Mouse (Mus musculus): Measurements from ENCODE around the gene Sec14l5. TPM values are rescaled to one million over a fixed set of nuclear protein-coding genes. Genes with fewer than 3 reads are reported as not detected.
A peak's percentile ranks its signal among the peaks of the same experiment; 100 is the strongest.

Gene Sec14l5
- total RNA-seq, 2 experiments from 2014 or later = 0.06 to 0.07 TPM

DNA sequence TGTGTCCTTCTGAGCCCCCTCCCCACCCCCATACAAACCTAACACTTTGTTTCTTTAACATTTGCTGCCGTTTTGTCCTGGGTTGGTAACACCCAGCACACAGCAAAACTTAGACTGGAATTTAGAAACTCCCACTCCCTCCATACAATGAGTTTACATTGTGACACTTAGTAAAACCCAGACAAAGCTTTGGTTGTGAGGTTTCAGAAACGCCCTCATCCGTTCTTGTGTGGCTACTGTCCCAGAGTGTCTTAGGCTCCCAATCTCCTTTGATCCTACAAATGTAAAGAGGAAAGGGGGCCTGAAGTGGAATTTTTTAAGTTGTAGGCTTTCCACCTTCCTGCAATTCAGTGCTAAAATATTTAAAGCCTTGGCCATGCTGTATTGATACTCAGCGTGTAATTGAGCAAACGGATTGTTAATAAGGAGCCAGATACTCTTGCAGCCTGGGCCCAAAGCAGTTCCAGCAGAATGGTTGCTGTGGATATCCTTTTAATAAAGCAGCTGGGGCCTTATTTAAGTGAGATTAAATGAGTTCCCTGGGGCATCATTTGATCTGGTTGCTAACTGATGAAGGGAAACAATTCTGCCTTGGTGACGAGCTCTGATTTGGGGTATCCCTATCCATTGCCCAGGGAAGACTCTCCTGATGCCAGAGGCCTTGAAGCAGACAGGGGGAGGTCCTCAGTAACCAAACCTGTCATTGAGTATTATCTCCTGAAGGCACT is 6.6 kb downstream of the Sec14l5 start:
- no peak for DNase-seq (ENCODE audit: low spot score in 2 of 2)

DNA sequence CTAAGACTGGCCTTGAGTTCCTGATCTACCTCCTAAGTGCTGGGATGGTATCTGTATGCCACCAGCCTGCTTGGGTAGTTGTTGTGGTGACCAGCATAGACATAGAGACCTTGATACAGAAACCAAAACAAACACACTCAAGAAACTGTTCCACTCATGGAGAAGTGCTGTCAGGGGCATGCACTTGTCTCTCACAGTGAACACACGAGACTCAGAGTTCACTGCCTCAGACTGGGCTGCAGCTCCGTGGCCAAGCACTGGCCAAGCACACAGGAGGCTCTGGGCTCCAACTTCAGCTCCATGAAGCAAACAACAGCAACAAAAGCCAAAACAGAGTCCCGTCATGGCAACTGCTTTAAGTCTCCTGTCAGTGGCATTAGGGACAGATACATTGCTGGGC is 8.1 kb downstream of the Sec14l5 start:
- no peak for DNase-seq (ENCODE audit: low spot score in 2 of 2)

GRCm38 (mm10) chr16:5156495-5156894 is 9.6 kb downstream of the Sec14l5 start:
- DNase-seq (ENCODE audit: low spot score in 2 of 2) = no peak

DNA sequence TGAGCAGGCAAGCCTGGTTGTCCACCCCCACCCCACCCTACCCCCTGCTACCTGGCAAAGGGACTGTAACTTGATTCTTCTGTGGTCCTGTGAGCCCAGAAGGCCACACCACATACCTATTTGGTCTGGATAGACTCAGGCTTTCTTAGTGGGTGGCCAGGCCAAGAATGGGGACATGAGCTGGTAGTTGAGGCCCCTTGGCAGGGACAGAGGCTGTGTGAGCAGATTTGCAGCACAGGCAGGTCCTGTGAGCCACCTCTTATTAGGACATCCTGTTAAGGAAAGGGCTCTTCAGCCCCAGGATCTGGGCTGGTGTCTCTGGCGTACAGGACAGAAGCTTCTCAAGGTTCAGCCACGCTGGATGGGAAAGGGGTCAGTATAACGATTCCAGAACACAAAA is 10.2 kb downstream of the Sec14l5 start:
- DNase-seq (ENCODE audit: low spot score in 2 of 2) = no peak

GRCm38 (mm10) chr16:5159248-5159647 is 12.3 kb downstream of the Sec14l5 start:
- no peak for DNase-seq (ENCODE audit: low spot score in 2 of 2)

DNA sequence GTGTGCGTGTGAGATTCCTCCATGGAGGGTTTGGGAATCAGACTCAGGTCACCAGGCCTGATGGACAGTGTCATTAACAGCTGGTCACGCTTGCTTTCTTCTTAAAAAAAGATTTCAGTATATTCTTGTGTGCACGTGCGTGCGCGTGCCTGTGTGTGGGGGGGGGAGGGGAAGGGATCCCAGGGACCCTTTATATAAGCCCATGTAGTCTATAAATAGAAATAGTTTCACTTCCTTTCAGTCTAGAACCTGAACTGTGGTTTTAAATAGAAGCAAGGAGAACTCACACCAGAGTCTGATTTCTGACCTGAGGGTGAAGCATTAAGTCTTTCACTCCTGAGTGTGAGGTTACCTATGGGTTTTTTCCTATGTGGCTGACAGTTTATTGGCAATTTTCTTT is 17.4 kb downstream of the Sec14l5 start:
- no peak for DNase-seq (ENCODE audit: low spot score in 2 of 2)

- DNase-seq (ENCODE audit: low spot score in 2 of 2) = no peak
These were observed 21.1 kb downstream of the Sec14l5 start for GRCm38 (mm10) chr16:5168038-5168437.

- no peak for DNase-seq (ENCODE audit: low spot score in 2 of 2)
These were observed 21.9 kb downstream of the Sec14l5 start for GRCm38 (mm10) chr16:5168829-5169228.

- no peak for DNase-seq (ENCODE audit: low spot score in 2 of 2)
These were observed 25.7 kb downstream of the Sec14l5 start for GRCm38 (mm10) chr16:5172636-5173035.

DNA sequence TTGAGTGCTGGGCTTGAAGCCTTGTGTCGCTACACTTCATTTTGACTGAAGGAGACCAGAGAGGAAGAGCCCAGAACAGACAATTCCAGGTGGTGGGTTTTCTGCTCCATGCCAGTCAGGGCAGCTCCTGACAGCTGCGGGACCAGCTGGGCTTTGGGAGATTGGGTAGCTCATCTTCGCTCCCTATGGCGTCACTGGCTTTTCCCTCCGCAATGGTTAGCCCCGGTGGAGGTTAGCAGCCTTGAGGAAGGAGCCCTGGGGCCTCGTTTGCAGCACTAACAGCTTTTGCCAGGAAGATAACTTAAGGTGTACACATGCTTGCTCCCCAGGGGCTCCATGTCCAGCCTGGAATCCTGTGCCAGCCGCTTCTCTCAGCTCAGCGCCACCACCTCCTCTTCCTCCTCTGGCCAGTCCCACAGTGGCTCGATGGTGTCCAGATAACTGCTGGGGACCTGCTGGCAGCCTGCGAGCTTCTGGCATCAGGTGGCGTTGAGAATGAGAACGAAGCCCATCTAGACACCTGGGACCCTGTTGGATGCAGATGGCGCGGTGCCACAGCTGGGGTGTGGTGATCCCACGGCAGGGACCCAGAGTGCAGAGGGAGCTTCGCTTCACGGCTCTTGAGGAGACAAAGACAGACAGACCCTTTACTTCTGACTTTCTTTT is 36.5 kb downstream of the Sec14l5 start:
- peak in 1 of 2 experiments; percentile 17 for DNase-seq (ENCODE audit: low spot score in 2 of 2)

DNA sequence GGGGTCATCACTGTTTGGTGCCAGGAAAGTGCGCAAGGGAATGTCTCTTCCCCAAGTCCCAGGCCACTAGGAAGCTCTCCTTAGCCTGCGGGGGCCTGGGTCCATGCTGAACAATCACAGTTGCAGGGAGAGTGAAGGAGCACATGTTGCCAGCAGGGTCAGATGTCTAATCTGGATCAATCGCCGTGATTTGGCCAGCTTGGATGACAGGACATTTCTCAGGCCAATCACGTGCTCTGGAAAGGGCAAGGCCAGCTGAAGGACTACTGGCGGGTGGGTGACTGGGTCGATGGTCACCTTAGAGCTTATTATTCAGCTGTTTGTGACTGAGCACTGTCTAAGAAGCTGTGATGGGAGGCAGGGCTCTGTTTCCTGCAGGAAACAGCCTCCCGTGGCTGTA is 37.2 kb downstream of the Sec14l5 start:
- DNase-seq (ENCODE audit: low spot score in 2 of 2) = peak in 1 of 2 experiments; percentile 54

DNA sequence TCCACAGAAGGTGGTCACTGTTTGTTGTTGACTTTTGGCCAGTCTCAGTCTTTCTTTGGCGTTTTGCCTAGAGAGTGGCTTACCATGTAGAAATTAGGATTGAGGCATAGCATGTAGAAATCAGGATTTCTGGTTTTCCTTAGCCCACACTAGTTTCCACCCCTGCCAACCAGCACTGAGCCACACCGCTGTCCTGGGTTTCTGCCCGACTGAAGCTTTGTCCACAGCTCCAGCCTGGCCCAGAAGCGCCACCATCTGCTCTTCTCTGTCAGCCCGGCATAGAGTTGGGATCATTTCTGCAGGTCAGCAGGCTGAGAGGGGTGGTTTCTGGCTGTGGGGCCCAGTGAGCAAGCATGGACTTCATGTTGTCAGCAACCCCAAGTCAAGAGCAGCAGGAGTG is 38.0 kb downstream of the Sec14l5 start:
- no peak for DNase-seq (ENCODE audit: low spot score in 2 of 2)

- DNase-seq (ENCODE audit: low spot score in 2 of 2) = peak in 1 of 2 experiments; percentile 25
These were observed 38.8 kb downstream of the Sec14l5 start for GRCm38 (mm10) chr16:5185691-5186090.

DNA sequence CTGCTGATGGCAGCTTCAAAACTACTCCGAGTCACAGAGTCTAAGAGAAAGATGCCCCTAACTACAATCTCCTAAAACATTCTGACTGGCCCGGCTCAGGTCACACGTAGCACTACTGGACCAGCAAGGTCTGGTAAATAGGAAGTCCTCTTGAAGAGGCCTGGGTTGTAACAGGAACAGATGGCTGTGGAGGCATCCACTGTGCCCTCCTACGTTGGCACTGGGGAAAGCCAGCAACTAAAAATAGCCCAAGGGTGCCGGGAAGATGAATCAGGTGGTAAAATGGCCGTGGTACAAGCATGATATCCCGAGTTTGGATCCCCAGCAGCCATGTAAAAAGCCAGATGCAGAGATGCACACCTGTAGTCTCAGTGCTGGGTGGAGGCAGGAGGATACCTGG is 39.3 kb downstream of the Sec14l5 start:
- DNase-seq (ENCODE audit: low spot score in 2 of 2) = peak in 1 of 2 experiments; percentile 10

DNA sequence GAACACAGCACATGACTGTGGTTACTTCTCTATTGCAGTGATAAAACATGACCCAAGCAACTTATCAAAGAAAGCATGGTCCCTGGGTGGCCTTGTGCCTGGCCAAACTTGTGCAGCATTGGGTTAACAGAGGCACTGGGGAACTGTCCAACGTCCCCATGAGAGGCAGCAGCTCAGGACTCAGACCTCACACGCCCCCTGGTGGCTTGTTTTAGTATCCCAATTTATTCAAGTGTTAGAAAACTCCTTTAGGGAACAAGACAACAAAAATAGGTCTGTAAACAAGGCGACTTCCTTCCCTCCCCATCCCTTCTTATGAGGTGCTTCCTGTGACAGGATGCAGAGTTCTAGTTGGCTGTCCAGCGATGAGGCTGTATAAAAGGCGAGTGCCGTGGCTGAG is 48.2 kb downstream of the Sec14l5 start:
- peak; percentile 65 to 74 for DNase-seq (ENCODE audit: low spot score in 2 of 2)

DNA sequence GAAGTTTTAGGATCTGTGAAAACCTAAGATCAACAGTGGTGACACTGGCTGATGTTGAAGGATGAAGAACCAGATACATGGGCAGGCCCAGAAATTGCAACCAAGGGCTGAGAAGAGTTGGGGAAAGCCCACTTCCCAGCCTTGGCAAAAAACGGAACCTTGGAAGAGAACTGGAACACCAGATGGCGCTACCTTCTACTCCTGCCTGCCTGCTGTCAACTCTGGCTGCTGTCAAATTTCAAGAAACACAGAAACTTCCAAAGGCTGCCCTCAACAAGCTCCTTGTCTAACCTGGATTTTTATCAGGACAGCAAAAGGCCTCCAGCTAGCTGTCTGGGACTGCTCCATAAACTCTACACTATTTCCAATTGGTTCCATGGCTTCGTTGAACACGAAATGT is 55.8 kb downstream of the Sec14l5 start:
- peak in 1 of 2 experiments; percentile 45 for DNase-seq (ENCODE audit: low spot score in 2 of 2)

DNA sequence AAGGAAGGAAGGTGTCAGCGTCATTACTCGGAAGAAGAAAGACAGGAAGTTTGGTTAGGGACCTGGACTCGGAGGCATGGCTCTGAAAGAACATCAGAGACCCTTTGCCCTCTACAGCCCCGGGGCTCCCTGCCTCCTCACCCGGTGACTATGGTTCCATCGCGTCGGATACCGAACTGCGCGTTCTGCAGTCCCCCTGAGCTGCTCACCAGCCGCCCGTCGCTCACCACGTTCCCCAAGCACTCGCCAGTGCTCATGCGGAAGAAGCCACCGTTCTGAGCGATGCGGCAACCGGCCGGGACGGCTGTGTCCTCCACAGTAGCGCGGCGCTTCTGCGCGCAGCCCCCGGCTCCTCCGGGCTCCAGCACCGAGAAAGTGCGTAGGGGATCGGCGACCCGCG is 56.3 kb downstream of the Sec14l5 start:
- peak in 1 of 2 experiments; percentile 39 for DNase-seq (ENCODE audit: low spot score in 2 of 2)

- DNase-seq (ENCODE audit: low spot score in 2 of 2) = peak; percentile 72 to 76
These were observed 56.9 kb downstream of the Sec14l5 start, which contains the start of gene Nagpa for GRCm38 (mm10) chr16:5203668-5204433. Gene Nagpa (minus strand): TSS chr16:5204012.

DNA sequence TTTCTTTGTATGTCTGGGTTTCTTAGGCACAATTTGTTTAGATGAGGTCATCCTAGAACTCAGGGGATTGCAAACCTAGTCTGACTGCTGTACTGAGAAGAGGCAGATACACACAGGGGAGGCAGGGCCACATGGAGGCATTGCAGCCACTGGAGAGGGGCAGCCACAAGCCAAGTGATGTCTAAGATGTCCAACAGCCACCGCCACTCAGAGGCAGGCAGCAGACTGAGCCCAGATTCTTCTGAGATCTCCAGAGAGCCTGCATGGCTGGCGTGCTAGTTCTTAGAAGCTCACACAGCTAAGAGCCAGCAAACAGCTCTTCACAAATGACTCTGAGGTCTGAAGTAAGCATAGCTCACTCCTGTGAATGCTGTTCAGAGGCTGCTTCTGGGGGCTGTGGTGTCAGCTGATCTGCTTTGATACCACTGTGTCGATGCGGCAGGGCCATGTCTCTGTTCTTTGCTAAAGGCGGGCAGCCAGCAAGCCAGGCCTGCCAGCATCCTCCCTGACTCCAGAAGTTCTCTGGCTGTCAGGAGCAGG is 58.6 kb downstream of the Sec14l5 start:
- no peak for DNase-seq (ENCODE audit: low spot score in 2 of 2)

DNA sequence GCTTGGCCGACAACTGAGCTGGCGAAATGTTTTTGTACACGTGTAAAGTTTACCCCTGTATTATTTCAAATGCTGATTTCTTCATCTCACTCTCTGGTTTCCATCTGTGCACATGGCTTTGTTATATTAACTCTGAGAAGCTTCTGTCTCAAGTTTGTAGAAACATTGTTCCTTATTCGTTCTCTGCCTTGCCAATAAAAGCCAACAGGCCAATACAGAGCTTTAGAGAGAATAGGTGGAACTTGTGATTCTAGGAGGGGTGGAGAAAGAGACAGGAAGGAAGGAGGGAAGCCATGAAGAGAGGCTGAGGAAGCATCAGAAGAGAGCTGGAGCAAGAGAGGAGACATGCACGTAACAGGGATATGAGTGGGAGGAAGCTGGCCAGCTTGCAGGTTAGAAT is 59.1 kb downstream of the Sec14l5 start:
- no peak for DNase-seq (ENCODE audit: low spot score in 2 of 2)

- no peak for DNase-seq (ENCODE audit: low spot score in 2 of 2)
These were observed 63.5 kb downstream of the Sec14l5 start for GRCm38 (mm10) chr16:5210365-5210764.

DNA sequence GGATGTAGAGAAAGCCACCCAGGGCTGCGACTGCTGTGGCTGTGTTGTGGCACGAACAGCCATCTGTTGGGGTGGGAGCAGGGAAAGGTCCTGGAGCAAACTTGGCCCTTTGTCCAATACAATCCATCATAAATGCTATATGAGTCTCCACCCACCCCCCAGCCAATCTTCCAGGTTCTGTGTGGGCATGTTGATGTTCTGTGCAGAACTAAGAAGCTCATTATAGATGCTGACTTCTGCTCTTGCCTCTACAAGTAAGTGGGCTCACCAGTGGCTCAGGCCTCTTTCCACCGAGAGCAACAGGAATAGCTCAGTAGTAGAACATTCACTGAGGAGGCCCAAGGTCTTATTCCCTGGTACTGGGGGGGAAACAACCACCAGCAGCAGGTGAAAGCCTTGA is 65.2 kb downstream of the Sec14l5 start:
- DNase-seq (ENCODE audit: low spot score in 2 of 2) = no peak

Data from adrenal gland, adult 18-20 months (tissue).